Mouse (Mus musculus) lung, adult 2 months (tissue): Measurements from ENCODE around the gene Clcc1.

Source experiments
- CTCF ChIP-seq: fragments of 200-500 bp; IDR thresholded peaks from 2 replicates; pipeline ENCODE4 v1.5.1; 2011; ENCODE audit warnings: mild to moderate bottlenecking, low read length, control low read depth; ENCODE audit not compliant: insufficient read depth
- POLR2A ChIP-seq: fragments of 200-500 bp; IDR thresholded peaks from 2 replicates; pipeline ENCODE4 v1.6.1; 2011; ENCODE audit warnings: low read depth, mild to moderate bottlenecking, control low read depth, low read length, borderline replicate concordance; ENCODE audit errors: extremely low read depth

GRCm38 (mm10) chr3:108699786-108700185 is 46.1 kb downstream of the Clcc1 start:
- no peak for TF ChIP-seq CTCF
- TF ChIP-seq POLR2A = no peak
